8 mouse cellular contexts compared by ENCODE assay signal in the genomic region with DNA sequence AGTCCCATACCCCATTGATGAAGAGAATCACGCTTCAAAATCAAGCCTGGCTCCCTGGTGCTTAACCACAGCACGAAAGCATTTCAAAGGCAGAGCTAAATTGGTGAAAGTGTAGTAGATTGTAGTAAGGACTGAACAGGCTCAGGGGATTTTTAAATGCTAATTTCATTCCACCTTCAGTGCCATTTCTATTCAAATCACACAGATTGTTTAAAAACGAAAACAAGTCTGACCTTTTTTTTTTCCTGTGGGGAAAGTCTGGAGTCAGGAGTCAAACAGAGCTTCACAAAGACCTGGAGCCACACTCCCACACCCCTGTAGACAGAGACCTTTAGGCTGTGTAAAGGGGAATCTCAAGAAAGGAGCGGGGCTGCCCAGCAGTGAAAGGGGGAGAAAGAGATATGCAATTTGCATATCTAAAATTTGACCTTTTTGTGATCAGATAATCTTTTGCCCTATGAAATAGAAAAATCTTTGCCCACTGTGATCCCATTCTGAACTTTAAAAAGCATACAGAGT. TPM values are rescaled to one million over a fixed set of nuclear protein-coding genes. Genes with fewer than 3 reads are reported as not detected.
DNase-seq lines count a peak whose midpoint lies in the region; ATAC-seq and TF ChIP-seq lines count a peak whose summit lies in the region.

No protein-coding gene starts in this region.

- peak overlapping the region; percentile 57 for H3K4me2 ChIP-seq in kidney, embryonic 14.5 days (replicated peaks; ENCODE audit: low read depth, low read length)
- H3K4me2 ChIP-seq in hindbrain, postnatal 0 days (ENCODE audit: low read depth, low read length) = peak overlapping the region; percentile 64
- peak overlapping the region; percentile 50 for H3K4me2 ChIP-seq in midbrain, postnatal 0 days (ENCODE audit: low read depth, low read length, poor library complexity, severe bottlenecking)

- H3K4me3 ChIP-seq in kidney, embryonic 14.5 days (ENCODE audit: low read length) = peak overlapping the region; percentile 32
- peak overlapping the region; percentile 53 for H3K4me3 ChIP-seq in cortical plate, adult 2 months (ENCODE audit: insufficient read depth, low read length)
- peak overlapping the region; percentile 42 for H3K4me3 ChIP-seq in hindbrain, postnatal 0 days (ENCODE audit: low read length)
- H3K4me3 ChIP-seq in midbrain, postnatal 0 days (ENCODE audit: low read depth, low read length) = peak overlapping the region; percentile 37

- H3K27ac ChIP-seq in kidney, embryonic 14.5 days (ENCODE audit: low read depth, low read length) = no peak overlapping the region
- no peak overlapping the region for H3K27ac ChIP-seq in cortical plate, adult 2 months (ENCODE audit: insufficient read depth, low read length)
- H3K27ac ChIP-seq in hindbrain, postnatal 0 days = peak overlapping the region; percentile 56
- peak overlapping the region; percentile 6; the same call in 1 of the 2 replicates for H3K27ac ChIP-seq in midbrain, postnatal 0 days (ENCODE audit: low read depth, low read length)

- no peaks in the 10 kb centered on the region for H3K36me3 ChIP-seq in kidney, embryonic 14.5 days (ENCODE audit: control insufficient read depth, insufficient read depth, low read length)
- no peaks in the 10 kb centered on the region for H3K36me3 ChIP-seq in hindbrain, postnatal 0 days (ENCODE audit: insufficient read depth, low read length)
- no peaks in the 10 kb centered on the region for H3K36me3 ChIP-seq in midbrain, postnatal 0 days (ENCODE audit: insufficient read depth, low read length)

- no peak for TF ChIP-seq POLR2A in cortical plate, adult 2 months (IDR thresholded peaks at IDR 0.05; ENCODE audit: extremely low read depth, insufficient read depth, low read length)

- H3K4me1 ChIP-seq in kidney, embryonic 14.5 days (ENCODE audit: control insufficient read depth, insufficient read depth, low read length) = 0 out of 2 replicates have a peak, but pooled peaks cover 2% of the 10 kb centered on the region
- no peaks in the 10 kb centered on the region; the same call in 1 of the 2 replicates for H3K4me1 ChIP-seq in cortical plate, adult 2 months (ENCODE audit: control insufficient read depth, insufficient read depth, low read length)
- no peaks in the 10 kb centered on the region for H3K4me1 ChIP-seq in hindbrain, postnatal 0 days (ENCODE audit: insufficient read depth, low read length)
- no peaks in the 10 kb centered on the region for H3K4me1 ChIP-seq in midbrain, postnatal 0 days (ENCODE audit: insufficient read depth, low read length)

- 32% methylated on average over 4 of the region's 4 CpGs for WGBS in kidney, embryonic 14.5 days
- WGBS in hindbrain, postnatal 0 days = 6% methylated on average over 4 of the region's 4 CpGs
- under 1% methylated on average over 4 of the region's 4 CpGs for WGBS in midbrain, postnatal 0 days

- H3K9me3 ChIP-seq in kidney, embryonic 14.5 days (ENCODE audit: control insufficient read depth, low read length) = no peaks in the 10 kb centered on the region
- no peaks in the 10 kb centered on the region for H3K9me3 ChIP-seq in hindbrain, postnatal 0 days (ENCODE audit: low read length)
- no peaks in the 10 kb centered on the region for H3K9me3 ChIP-seq in midbrain, postnatal 0 days (ENCODE audit: low read length)

- H3K9ac ChIP-seq in kidney, embryonic 14.5 days (ENCODE audit: low read depth, low read length) = no peak overlapping the region
- H3K9ac ChIP-seq in hindbrain, postnatal 0 days (replicated peaks; ENCODE audit: low read length) = peak overlapping the region; percentile 39; the same call in 1 of the 2 replicates
- H3K9ac ChIP-seq in midbrain, postnatal 0 days (replicated peaks; ENCODE audit: low read length, poor library complexity, severe bottlenecking) = no peak overlapping the region; the same call in 1 of the 2 replicates

- no peak for ATAC-seq in kidney, embryonic 14.5 days (ENCODE audit: low FRiP score, low TSS enrichment)
- ATAC-seq in hindbrain, postnatal 0 days = peak; percentile 48
- ATAC-seq in midbrain, postnatal 0 days (ENCODE audit: low FRiP score) = no peak; the same call in 1 of the 2 replicates
- ATAC-seq in erythroid progenitor cell, adult 5-6 weeks (replicated peaks; ENCODE audit: low FRiP score, poor library complexity, severe bottlenecking) = no peak

- no peak for TF ChIP-seq CTCF in cortical plate, adult 2 months (IDR thresholded peaks at IDR 0.05; ENCODE audit: extremely low read depth, insufficient read depth, low read length)
- no peak for TF ChIP-seq CTCF in hindbrain, postnatal 0 days (IDR thresholded peaks at IDR 0.05; ENCODE audit: low read depth)
- TF ChIP-seq CTCF in midbrain, postnatal 0 days (IDR thresholded peaks at IDR 0.05) = no peak

- no peaks in the 10 kb centered on the region for H3K27me3 ChIP-seq in kidney, embryonic 14.5 days (ENCODE audit: control insufficient read depth, insufficient read depth, low read length)
- H3K27me3 ChIP-seq in hindbrain, postnatal 0 days (ENCODE audit: insufficient read depth, low read length) = no peaks in the 10 kb centered on the region
- no peaks in the 10 kb centered on the region for H3K27me3 ChIP-seq in midbrain, postnatal 0 days (ENCODE audit: insufficient read depth, low read length)

- no peak for DNase-seq in kidney, postnatal 10 days
- DNase-seq in hindbrain, postnatal 0 days (ENCODE audit: low spot score) = peak; percentile 68
- DNase-seq in midbrain, postnatal 0 days (ENCODE audit: low spot score) = no peak
- DNase-seq in lung, postnatal 4 days = no peak
- DNase-seq in cerebellum, adult 9-11 months = no peak

RNA-seq across cellular contexts. Expression of a gene that starts 28.6 kb away (rescaled TPM):
- not detected in 2 replicates for polyA plus RNA-seq in kidney, embryonic 14.5 days (2014; fragmentation: Nextera tagmentation; extraction: Ambion mirVana)
- polyA plus RNA-seq in cortical plate, adult 2 months (2012; rRNA removed) = not detected in 2 replicates
- total RNA-seq in hindbrain, postnatal 0 days (2014; rRNA removed) = 1.6 TPM in 1 of 2 replicates, not detected in the other
- polyA plus RNA-seq in hindbrain, postnatal 0 days (2015; fragmentation: Nextera tagmentation; extraction: Ambion mirVana) = 0.24 and 0.67 TPM in 2 replicates
- not detected in 2 replicates for total RNA-seq in midbrain, postnatal 0 days (2014; rRNA removed)
- not detected in 2 replicates for polyA plus RNA-seq in midbrain, postnatal 0 days (2015; fragmentation: Nextera tagmentation; extraction: Ambion mirVana)
- not detected in 2 replicates for total RNA-seq in erythroid progenitor cell, adult 5-6 weeks (2015; ENCODE audit: low replicate concordance)
- total RNA-seq in erythroid progenitor cell, adult 5-6 weeks (2017; ENCODE audit: low replicate concordance) = not detected in 2 replicates

Comparison
In these comparisons a context has a peak if more than half of its experiments do, and no peak if none do; other contexts are left out.
1. H3K27ac ChIP-seq: peak in hindbrain, postnatal 0 days (single experiment) and midbrain, postnatal 0 days (single experiment); none in kidney, embryonic 14.5 days (single experiment) and cortical plate, adult 2 months (single experiment).
2. Peak in every context shown above with its lines, with median percentiles within 50 percentile points of each other: H3K4me2 ChIP-seq and H3K4me3 ChIP-seq.